Mouse (Mus musculus): Measurements from ENCODE around the gene Adamts14.

- TF ChIP-seq POLR2A (IDR thresholded peaks at IDR 0.05; ENCODE audit: control insufficient read depth, extremely low read depth, insufficient read depth, low read length, poor library complexity) (no peak), CTCF (IDR thresholded peaks at IDR 0.05; ENCODE audit: borderline replicate concordance, control insufficient read depth, extremely low read depth, insufficient read depth, low read length, poor library complexity) (no peak)
These were observed 78.6 kb downstream of the Adamts14 start for GRCm38 (mm10) chr10:61194611-61195010.

Measured in thymus, adult 2 months (tissue).